Mouse (Mus musculus): ENCODE measurements around the gene Ikzf1.

- TF ChIP-seq CTCF (conservative IDR thresholded peaks at IDR 0.05; ENCODE audit: low read length) (no peak), NANOG (IDR thresholded peaks at IDR 0.05; ENCODE audit: borderline replicate concordance, low read length) (no peak), POU5F1 (IDR thresholded peaks at IDR 0.05; ENCODE audit: borderline replicate concordance, low read length) (no peak)
These were observed 130.9 kb downstream of the Ikzf1 start for GRCm38 (mm10) chr11:11815737-11816136.

All from E14TG2a.4 (cell line).